Mouse (Mus musculus) frontal cortex, adult (tissue): ENCODE measurements around the gene Rps13.
A peak's percentile ranks its signal among the peaks of the same experiment; 100 is the strongest.

Source experiments
- ATAC-seq: cut with Nextera tagmentation; 2 replicates; pipeline ENCODE4 v1.9.2; 2017; ENCODE audit warnings: mild to moderate bottlenecking, moderate library complexity, mixed read lengths; ENCODE audit not compliant: low TSS enrichment

Rps13 gene

GRCm38 (mm10) chr7:116292377-116292776 is 41.6 kb downstream of the Rps13 start:
- no peak for ATAC-seq

GRCm38 (mm10) chr7:116290559-116290958 is 43.4 kb downstream of the Rps13 start:
- no peak for ATAC-seq

DNA sequence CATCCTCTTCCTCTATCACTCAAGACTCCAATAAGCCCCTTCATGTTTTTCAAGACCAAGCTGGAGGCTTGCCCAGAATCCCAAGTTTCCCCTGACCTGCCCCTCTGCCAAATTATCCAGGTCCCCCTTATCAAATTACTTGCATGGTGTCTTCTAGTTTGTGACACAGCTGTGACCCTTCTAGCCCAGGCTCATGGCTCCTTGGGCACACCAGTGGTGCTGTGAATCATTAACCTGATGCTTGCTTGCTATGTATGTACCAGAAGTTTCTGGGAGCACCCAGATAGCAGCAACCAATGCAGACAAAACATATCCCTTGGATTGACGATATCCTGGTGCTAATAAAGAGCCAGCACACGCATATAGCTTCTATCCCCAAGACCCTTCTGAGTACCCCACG is 45.0 kb downstream of the Rps13 start:
- ATAC-seq, result no peak

- ATAC-seq, result no peak
Measured at GRCm38 (mm10) chr7:116287959-116288358, 46.0 kb downstream of the Rps13 start.

DNA sequence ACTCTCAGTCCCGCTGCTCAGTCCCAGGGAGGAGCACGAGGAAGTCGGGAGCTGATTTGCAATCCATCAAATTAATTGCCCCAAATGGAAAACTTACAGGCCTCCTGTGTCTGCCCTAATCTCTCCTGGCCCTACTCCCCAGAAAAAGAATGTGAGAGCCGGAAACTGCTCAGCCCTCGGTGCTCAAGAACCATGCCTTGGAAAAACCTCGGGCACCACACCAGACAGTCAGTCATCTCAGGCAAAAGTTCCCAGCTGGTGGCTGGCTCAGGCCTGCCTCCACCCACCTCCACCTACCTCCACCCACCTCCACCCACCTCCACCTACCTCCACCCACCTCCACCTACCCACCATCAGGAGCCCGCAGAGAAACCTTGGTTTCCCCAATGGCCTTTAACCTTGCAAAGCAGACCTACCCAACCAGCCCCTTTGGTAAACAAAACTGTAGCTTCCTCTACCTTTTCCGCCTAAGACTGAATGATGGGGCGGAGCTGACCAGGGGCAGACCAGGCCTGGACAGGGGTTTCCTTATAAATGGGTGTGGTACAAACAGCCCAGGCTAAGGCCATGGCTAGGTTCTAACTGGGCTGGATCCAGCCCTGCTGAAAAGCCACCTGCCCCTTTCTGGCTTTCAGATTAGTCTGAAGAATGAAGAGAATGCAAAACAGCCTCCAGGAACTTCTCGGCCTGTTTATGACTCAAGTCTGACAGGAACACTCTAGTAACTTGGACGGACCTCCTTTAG is 47.2 kb downstream of the Rps13 start:
- ATAC-seq, result no peak

GRCm38 (mm10) chr7:116286173-116286572 is 47.8 kb downstream of the Rps13 start:
- no peak for ATAC-seq

- ATAC-seq, result no peak
Measured at GRCm38 (mm10) chr7:116285216-116285615, 48.8 kb downstream of the Rps13 start.

DNA sequence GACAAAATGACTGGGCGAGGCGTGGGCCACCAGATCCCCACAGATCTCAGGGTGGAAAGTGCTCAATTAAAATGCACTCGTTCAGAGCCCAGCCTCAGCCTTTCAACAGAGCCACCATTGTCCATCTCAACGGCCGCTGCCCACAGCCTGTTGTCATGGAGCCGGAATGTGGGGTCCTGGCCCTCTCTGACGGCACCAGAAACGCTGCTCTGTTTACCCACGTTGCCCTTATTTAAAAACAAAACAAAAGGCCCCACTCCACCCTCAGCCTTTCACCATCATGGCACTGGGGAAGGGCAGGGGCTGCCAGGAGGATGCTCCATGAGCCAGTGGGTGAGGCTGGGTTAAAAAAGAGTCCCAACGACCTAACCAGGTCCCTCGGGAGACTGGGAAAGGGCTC is 51.2 kb downstream of the Rps13 start:
- peak; percentile 38; the same call in 1 of the 2 replicates for ATAC-seq
